Mouse (Mus musculus) kidney, embryonic 14.5 days (tissue): ENCODE data around the gene Wdr70. TPM values are rescaled to one million over a fixed set of nuclear protein-coding genes. Genes with fewer than 3 reads are reported as not detected.
A peak's percentile ranks its signal among the peaks of the same experiment; 100 is the strongest.

Experiments
- ATAC-seq: fragments of 200-750 bp; cut with Nextera tagmentation; 2 replicates; pipeline ENCODE4 v1.8.0; 2017; ENCODE audit warnings: moderate number of reproducible peaks, mild to moderate bottlenecking, moderate TSS enrichment, moderate library complexity; ENCODE audit not compliant: low FRiP score, low TSS enrichment
- H3K27ac ChIP-seq: fragments of 300-500 bp; sonication (generic); 2 replicates; pipeline ENCODE4 v1.5.1; 2014; ENCODE audit warnings: low read depth, mild to moderate bottlenecking, low read length, moderate library complexity, mixed read lengths
- H3K27me3 ChIP-seq: fragments of 300-500 bp; sonication (generic); 2 replicates; pipeline ENCODE4 v1.6.1; 2014; ENCODE audit warnings: mild to moderate bottlenecking, low read length; ENCODE audit not compliant: control insufficient read depth, insufficient read depth
- H3K36me3 ChIP-seq: fragments of 300-500 bp; sonication (generic); 2 replicates; pipeline ENCODE4 v1.6.1; 2014; ENCODE audit warnings: low read length, mixed read lengths; ENCODE audit not compliant: control insufficient read depth, insufficient read depth
- H3K4me1 ChIP-seq: fragments of 300-500 bp; sonication (generic); 2 replicates; pipeline ENCODE4 v1.6.1; 2014; ENCODE audit warnings: low read length, mixed read lengths; ENCODE audit not compliant: control insufficient read depth, insufficient read depth
- H3K4me2 ChIP-seq: fragments of 300-500 bp; sonication (generic); replicated peaks from 2 replicates; pipeline ENCODE4 v1.6.1; 2014; ENCODE audit warnings: low read depth, mild to moderate bottlenecking, low read length
- H3K4me3 ChIP-seq: fragments of 300-500 bp; sonication (generic); 2 replicates; pipeline ENCODE4 v1.5.1; 2014; ENCODE audit warnings: mild to moderate bottlenecking, low read length
- H3K9ac ChIP-seq: fragments of 300-500 bp; sonication (generic); 2 replicates; pipeline ENCODE4 v1.6.1; 2014; ENCODE audit warnings: low read depth, mild to moderate bottlenecking, low read length, moderate library complexity
- H3K9me3 ChIP-seq: fragments of 300-500 bp; sonication (generic); 2 replicates; pipeline ENCODE4 v1.6.1; 2016; ENCODE audit warnings: low read length; ENCODE audit not compliant: control insufficient read depth
- WGBS: fragments of 180-500 bp; shearing (Covaris S2); extraction: QIAGEN DNeasy Blood & Tissue Kit; methylation state at CpG from one replicate; pipeline ENCODE4 v1.1.7; 2014; 5-methylcytosine and 5-hydroxymethylcytosine counted together
- polyA plus RNA-seq: library from polyadenylated mRNA; unstranded; fragments of >200 nt; fragmentation: Nextera tagmentation; extraction: Ambion mirVana; gene quantifications from 2 replicates; pipeline ENCODE4 v1.2.1, GENCODE M21; 2014

The Wdr70 gene
- polyA plus RNA-seq, 1 experiment from 2014 or later: 64.1 TPM

- 82% methylated on average over 9 of the region's 9 CpGs for WGBS
- Histone ChIP-seq H3K36me3 (peaks cover 4% of the 10 kb centered on the region; the same call in 1 of the 2 replicates), H3K4me1 (no peaks in the 10 kb centered on the region), H3K4me3 (no peak overlapping the region), H3K9ac (no peak overlapping the region), H3K4me2 (no peak overlapping the region), H3K27me3 (no peaks in the 10 kb centered on the region), H3K9me3 (no peaks in the 10 kb centered on the region), H3K27ac (no peak overlapping the region)
- ATAC-seq: no peak
Measured at GRCm38 (mm10) chr15:7976775-7977174, 122.2 kb downstream of the Wdr70 start.

DNA sequence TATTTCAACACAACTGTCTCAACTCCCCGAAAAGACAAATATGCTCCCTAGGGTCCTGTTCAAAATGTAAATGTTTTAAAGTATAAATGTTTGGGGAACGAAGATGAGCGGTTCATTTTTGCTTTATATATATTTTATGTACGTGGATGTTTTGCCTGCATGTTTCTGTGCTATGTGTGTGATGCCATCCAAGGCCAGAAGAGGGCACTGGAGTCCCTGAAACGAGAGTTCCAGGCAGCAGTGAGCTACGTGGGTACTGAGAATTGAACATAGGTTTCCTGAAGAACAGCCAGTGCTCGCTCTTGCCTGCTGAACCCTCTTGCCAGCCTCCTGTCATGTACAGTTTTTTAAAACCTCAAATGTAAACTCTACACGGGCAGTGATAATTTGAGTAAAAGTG lies 124.6 kb downstream of the Wdr70 start:
- Histone ChIP-seq H3K27me3 (no peaks in the 10 kb centered on the region), H3K4me1 (no peaks in the 10 kb centered on the region), H3K27ac (no peak overlapping the region), H3K36me3 (peaks cover 4% of the 10 kb centered on the region; the same call in 1 of the 2 replicates), H3K9ac (no peak overlapping the region), H3K9me3 (no peaks in the 10 kb centered on the region), H3K4me2 (no peak overlapping the region), H3K4me3 (no peak overlapping the region)
- ATAC-seq: no peak
- WGBS: 91% methylated on average over 8 of the region's 8 CpGs

GRCm38 (mm10) chr15:7972528-7972927 lies 126.5 kb downstream of the Wdr70 start:
- WGBS: 96% methylated on average over 5 of the region's 5 CpGs
- Histone ChIP-seq H3K36me3 (peaks cover 4% of the 10 kb centered on the region; the same call in 1 of the 2 replicates), H3K4me3 (no peak overlapping the region), H3K9me3 (no peaks in the 10 kb centered on the region), H3K27me3 (no peaks in the 10 kb centered on the region), H3K4me2 (no peak overlapping the region), H3K9ac (no peak overlapping the region), H3K4me1 (no peaks in the 10 kb centered on the region), H3K27ac (no peak overlapping the region)
- ATAC-seq: no peak

DNA sequence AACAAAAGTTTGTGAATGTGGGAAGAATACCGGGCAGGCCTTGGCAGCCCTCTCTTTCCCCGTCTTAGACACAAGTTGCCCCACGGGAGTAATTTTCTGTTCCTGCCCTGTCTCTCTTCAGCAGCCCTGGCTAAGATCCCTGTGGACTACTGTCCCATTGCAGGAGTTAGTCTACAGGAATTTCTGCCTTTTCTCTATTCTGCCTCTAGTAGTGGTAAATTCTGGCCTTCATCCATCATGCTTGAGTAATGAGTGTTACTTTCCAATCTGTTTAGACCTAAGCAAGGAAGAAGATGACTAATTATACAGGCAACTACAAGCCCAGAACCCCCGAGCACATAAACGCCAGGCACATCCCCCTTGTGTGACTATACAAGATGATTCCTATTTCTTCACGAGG lies 136.2 kb downstream of the Wdr70 start:
- H3K9me3 ChIP-seq: no peaks in the 10 kb centered on the region
- H3K4me1 ChIP-seq: no peaks in the 10 kb centered on the region
- ATAC-seq: no peak
- 89% methylated on average over 6 of the region's 6 CpGs for WGBS
- no peak overlapping the region for H3K4me3 ChIP-seq
- H3K36me3 ChIP-seq: no peaks in the 10 kb centered on the region
- H3K9ac ChIP-seq: no peak overlapping the region
- H3K4me2 ChIP-seq: no peak overlapping the region
- H3K27ac ChIP-seq: no peak overlapping the region
- H3K27me3 ChIP-seq: no peaks in the 10 kb centered on the region

- WGBS: 47% methylated on average over 2 of the region's 2 CpGs
- Histone ChIP-seq H3K36me3 (no peaks in the 10 kb centered on the region), H3K27me3 (no peaks in the 10 kb centered on the region), H3K4me2 (no peak overlapping the region), H3K9ac (no peak overlapping the region; the same call in 1 of the 2 replicates), H3K9me3 (no peaks in the 10 kb centered on the region), H3K4me3 (no peak overlapping the region), H3K27ac (no peak overlapping the region), H3K4me1 (no peaks in the 10 kb centered on the region)
- ATAC-seq: no peak
Measured at GRCm38 (mm10) chr15:7961489-7961888, 137.5 kb downstream of the Wdr70 start.

DNA sequence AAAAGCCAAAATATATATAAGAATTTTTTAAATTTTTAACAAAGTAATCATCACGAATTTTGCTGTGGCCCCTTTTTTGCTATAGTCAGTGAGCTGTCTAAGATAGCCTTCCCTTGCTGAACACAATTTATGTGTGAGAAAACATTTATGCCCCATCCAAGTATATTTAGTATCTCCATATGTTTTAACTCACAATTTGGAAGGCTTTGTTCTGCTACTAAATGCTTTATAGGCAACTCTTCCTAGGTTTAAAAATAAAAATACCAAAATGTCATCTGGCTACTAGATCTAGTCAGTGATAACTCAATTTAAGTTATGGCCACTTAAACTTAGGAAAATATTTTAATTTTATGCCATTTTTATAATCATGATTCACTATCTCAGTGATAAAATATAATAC lies 142.1 kb downstream of the Wdr70 start:
- H3K27ac ChIP-seq: no peak overlapping the region
- H3K27me3 ChIP-seq: no peaks in the 10 kb centered on the region
- no peaks in the 10 kb centered on the region for H3K36me3 ChIP-seq
- no peaks in the 10 kb centered on the region for H3K4me1 ChIP-seq
- no peak overlapping the region for H3K4me2 ChIP-seq
- no peak overlapping the region for H3K9ac ChIP-seq
- H3K4me3 ChIP-seq: no peak overlapping the region
- 63% methylated on average over 1 of the region's 1 CpGs for WGBS
- H3K9me3 ChIP-seq: no peaks in the 10 kb centered on the region
- ATAC-seq: 0 out of 2 replicates have a peak, but pooled peaks have one; percentile 43

DNA sequence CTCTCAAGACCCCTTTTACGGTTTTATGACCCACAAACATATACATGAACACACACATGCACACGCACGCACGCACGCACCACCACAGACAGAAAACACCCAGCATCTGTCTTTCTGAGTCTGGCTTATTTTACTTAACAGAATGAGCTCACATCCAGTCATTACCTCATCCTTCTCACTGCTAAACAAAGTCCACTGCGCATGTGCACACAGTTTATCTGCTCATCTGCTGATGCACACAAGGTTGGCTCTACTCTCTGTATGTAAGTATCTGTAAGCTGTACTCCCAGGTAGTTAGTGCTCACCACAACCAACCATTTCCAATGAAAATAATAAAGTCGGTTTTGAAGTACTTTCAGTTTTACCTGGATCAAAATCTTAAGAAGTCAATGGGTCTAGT lies 148.4 kb downstream of the Wdr70 start:
- no peak overlapping the region for H3K4me3 ChIP-seq
- H3K27me3 ChIP-seq: no peaks in the 10 kb centered on the region
- no peaks in the 10 kb centered on the region for H3K4me1 ChIP-seq
- H3K4me2 ChIP-seq: no peak overlapping the region
- ATAC-seq: no peak
- H3K9me3 ChIP-seq: no peaks in the 10 kb centered on the region
- 95% methylated on average over 7 of the region's 7 CpGs for whole genome bisulfite sequencing
- H3K9ac ChIP-seq: no peak overlapping the region
- H3K36me3 ChIP-seq: no peaks in the 10 kb centered on the region
- H3K27ac ChIP-seq: no peak overlapping the region

DNA sequence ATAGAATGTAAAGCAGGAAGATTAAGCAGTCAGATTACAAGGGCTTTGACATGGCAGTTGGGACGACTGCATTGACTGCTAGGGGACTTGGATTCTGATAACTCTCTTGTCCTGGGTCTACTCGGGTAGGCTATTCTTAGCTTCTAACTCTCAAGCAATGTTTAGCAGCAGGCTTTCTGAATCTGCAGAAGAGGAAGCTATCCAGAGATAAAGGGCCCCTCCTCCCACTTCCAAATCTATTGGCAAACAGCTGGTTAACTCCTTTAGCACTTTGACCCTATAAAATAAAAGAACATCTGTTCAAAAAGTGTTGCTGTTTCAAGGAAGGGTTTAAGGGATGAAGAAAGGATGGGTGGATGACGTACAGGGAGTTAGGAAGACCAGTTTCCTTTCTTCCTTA lies 157.3 kb downstream of the Wdr70 start:
- Histone ChIP-seq H3K4me3 (no peak overlapping the region), H3K9ac (no peak overlapping the region), H3K36me3 (no peaks in the 10 kb centered on the region), H3K4me1 (no peaks in the 10 kb centered on the region), H3K4me2 (no peak overlapping the region), H3K27me3 (no peaks in the 10 kb centered on the region), H3K27ac (no peak overlapping the region), H3K9me3 (no peaks in the 10 kb centered on the region)
- 54% methylated on average over 3 of the region's 3 CpGs for WGBS
- ATAC-seq: no peak

DNA sequence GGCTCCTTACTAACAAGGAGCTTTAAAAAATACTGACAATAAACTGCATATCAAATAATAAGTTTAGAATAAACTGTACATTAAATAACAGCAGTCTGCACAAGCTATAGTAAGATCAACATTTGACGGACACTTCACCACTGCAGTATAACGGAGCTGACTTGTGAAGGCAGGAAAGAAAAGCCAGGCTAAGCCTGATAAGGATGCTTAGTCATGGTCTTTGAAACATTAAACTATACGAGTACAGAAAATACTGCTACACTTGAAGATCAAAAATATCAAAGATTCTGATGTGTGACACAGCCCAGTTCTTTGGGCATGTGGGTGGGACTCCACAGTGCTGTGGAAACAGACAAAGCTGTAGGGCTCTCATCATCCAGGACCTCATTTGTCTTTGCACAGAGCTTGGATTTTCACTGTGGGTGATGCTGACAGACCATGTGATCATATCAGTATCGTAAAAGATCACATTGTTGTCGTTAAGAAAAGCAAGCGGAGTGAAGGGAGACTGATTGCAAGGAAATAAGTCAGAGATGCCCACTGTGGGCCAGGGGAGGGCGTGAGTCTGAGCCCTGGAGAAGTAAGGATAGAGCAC lies 163.3 kb downstream of the Wdr70 start:
- no peak for ATAC-seq
- Histone ChIP-seq H3K4me2 (no peak overlapping the region), H3K4me1 (peaks cover 3% of the 10 kb centered on the region; the same call in 1 of the 2 replicates), H3K27me3 (no peaks in the 10 kb centered on the region), H3K27ac (no peak overlapping the region), H3K4me3 (no peak overlapping the region), H3K9ac (no peak overlapping the region), H3K9me3 (no peaks in the 10 kb centered on the region), H3K36me3 (no peaks in the 10 kb centered on the region)
- WGBS: 81% methylated on average over 7 of the region's 7 CpGs
